Mouse (Mus musculus) neural tube, embryonic 12.5 days (tissue): ENCODE measurements around the gene Bri3bp. TPM values are rescaled to one million over a fixed set of nuclear protein-coding genes. Genes with fewer than 3 reads are reported as not detected.
A peak's percentile ranks its signal among the peaks of the same experiment; 100 is the strongest.

Experiments
- ATAC-seq: fragments of 200-750 bp; cut with Nextera tagmentation; 2 replicates; pipeline ENCODE4 v1.8.0; 2017; ENCODE audit warnings: low read depth, mild to moderate bottlenecking, moderate TSS enrichment, moderate library complexity; ENCODE audit not compliant: low FRiP score
- H3K27ac ChIP-seq: fragments of 300-500 bp; sonication (generic); 2 replicates; pipeline ENCODE4 v1.5.1; 2016
- H3K27me3 ChIP-seq: fragments of 300-500 bp; sonication (generic); replicated peaks from 2 replicates; pipeline ENCODE4 v1.6.1; 2016; ENCODE audit warnings: mild to moderate bottlenecking
- H3K36me3 ChIP-seq: fragments of 300-500 bp; sonication (generic); 2 replicates; pipeline ENCODE4 v1.6.1; 2016; ENCODE audit warnings: mild to moderate bottlenecking
- H3K4me1 ChIP-seq: fragments of 300-500 bp; sonication (generic); 2 replicates; pipeline ENCODE4 v1.6.1; 2016
- H3K4me2 ChIP-seq: fragments of 300-500 bp; sonication (generic); replicated peaks from 2 replicates; pipeline ENCODE4 v1.6.1; 2016; ENCODE audit warnings: mild to moderate bottlenecking
- H3K4me3 ChIP-seq: fragments of 300-500 bp; sonication (generic); 2 replicates; pipeline ENCODE4 v1.5.1; 2016
- H3K9ac ChIP-seq: fragments of 300-500 bp; sonication (generic); 2 replicates; pipeline ENCODE4 v1.6.1; 2016; ENCODE audit warnings: mild to moderate bottlenecking
- H3K9me3 ChIP-seq: fragments of 300-500 bp; sonication (generic); 2 replicates; pipeline ENCODE4 v1.6.1; 2016; ENCODE audit warnings: mild to moderate bottlenecking
- WGBS: fragments of 180-500 bp; shearing (Covaris S2); methylation state at CpG from one replicate; pipeline ENCODE4 v1.1.7; 2016; 5-methylcytosine and 5-hydroxymethylcytosine counted together
- polyA plus RNA-seq: library from polyadenylated mRNA; unstranded; fragments of >200 nt; fragmentation: Nextera tagmentation; extraction: Ambion mirVana; gene quantifications from 2 replicates; pipeline ENCODE4 v1.2.1, GENCODE M21; 2016

Bri3bp gene
- polyA plus RNA-seq, 1 experiment from 2014 or later, result 39.2 TPM

DNA sequence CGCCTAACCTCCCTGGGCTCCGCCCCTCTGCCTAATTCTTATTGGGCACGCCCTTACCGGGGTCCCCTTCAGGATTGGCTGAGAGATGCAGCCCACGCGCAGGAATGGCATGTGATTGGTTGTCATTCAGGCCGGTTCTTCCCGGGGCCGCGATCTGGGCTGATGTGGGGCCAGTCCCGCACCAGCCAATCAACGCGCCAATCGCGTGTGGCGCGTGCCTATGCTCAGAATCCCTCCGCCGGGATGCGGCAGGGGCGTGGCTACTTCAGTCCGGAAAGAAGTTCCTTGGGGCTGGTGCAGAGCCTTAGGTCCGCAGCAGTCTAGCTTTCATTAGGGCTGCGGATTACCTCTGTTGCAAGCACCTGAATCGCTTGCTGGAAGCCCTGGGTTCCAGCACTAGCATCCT, 24.3 kb downstream of the Bri3bp start:
- Histone ChIP-seq H3K9me3 (no peaks in the 10 kb centered on the region), H3K4me3 (peak overlapping the region; percentile 25), H3K4me1 (peaks cover 5% of the 10 kb centered on the region; the same call in 1 of the 2 replicates), H3K27ac (no peak overlapping the region), H3K36me3 (no peaks in the 10 kb centered on the region), H3K27me3 (no peaks in the 10 kb centered on the region), H3K9ac (no peak overlapping the region), H3K4me2 (peak overlapping the region; percentile 60)
- peak; percentile 98 for ATAC-seq
- WGBS, result under 1% methylated on average over 25 of the region's 25 CpGs

GRCm38 (mm10) chr5:125466483-125466882, 25.1 kb downstream of the Bri3bp start:
- Histone ChIP-seq H3K9ac (no peak overlapping the region), H3K27ac (no peak overlapping the region), H3K9me3 (no peaks in the 10 kb centered on the region), H3K4me1 (peaks cover 5% of the 10 kb centered on the region; the same call in 1 of the 2 replicates), H3K4me3 (no peak overlapping the region), H3K27me3 (no peaks in the 10 kb centered on the region), H3K4me2 (peak overlapping the region; percentile 60; the same call in 1 of the 2 replicates), H3K36me3 (no peaks in the 10 kb centered on the region)
- ATAC-seq, result no peak
- 90% methylated on average over 5 of the region's 5 CpGs for WGBS

- WGBS, result 89% methylated on average over 14 of the region's 14 CpGs
- Histone ChIP-seq H3K27ac (no peak overlapping the region), H3K36me3 (no peaks in the 10 kb centered on the region), H3K4me1 (peaks cover 5% of the 10 kb centered on the region; the same call in 1 of the 2 replicates), H3K9ac (no peak overlapping the region), H3K4me3 (no peak overlapping the region), H3K27me3 (no peaks in the 10 kb centered on the region), H3K4me2 (no peak overlapping the region), H3K9me3 (no peaks in the 10 kb centered on the region)
- ATAC-seq, result no peak
Observed at GRCm38 (mm10) chr5:125467261-125467660, 25.9 kb downstream of the Bri3bp start.

- no peak overlapping the region for H3K4me3 ChIP-seq
- whole genome bisulfite sequencing, result 94% methylated on average over 4 of the region's 4 CpGs
- no peak overlapping the region for H3K4me2 ChIP-seq
- no peak overlapping the region for H3K9ac ChIP-seq
- H3K36me3 ChIP-seq, result no peaks in the 10 kb centered on the region
- no peak for ATAC-seq
- H3K27me3 ChIP-seq, result no peaks in the 10 kb centered on the region
- H3K9me3 ChIP-seq, result no peaks in the 10 kb centered on the region
- H3K27ac ChIP-seq, result no peak overlapping the region
- no peaks in the 10 kb centered on the region for H3K4me1 ChIP-seq
Observed at GRCm38 (mm10) chr5:125470713-125471112, 29.3 kb downstream of the Bri3bp start.

GRCm38 (mm10) chr5:125472796-125473475, 31.6 kb downstream of the Bri3bp start:
- Histone ChIP-seq H3K27ac (no peak overlapping the region), H3K4me3 (no peak overlapping the region), H3K36me3 (no peaks in the 10 kb centered on the region), H3K9ac (no peak overlapping the region), H3K4me2 (no peak overlapping the region), H3K27me3 (no peaks in the 10 kb centered on the region), H3K4me1 (peaks cover 19% of the 10 kb centered on the region), H3K9me3 (no peaks in the 10 kb centered on the region)
- WGBS, result 80% methylated on average over 9 of the region's 9 CpGs
- ATAC-seq, result no peak

GRCm38 (mm10) chr5:125475030-125475429, 33.7 kb downstream of the Bri3bp start:
- peak; percentile 38; the same call in 1 of the 2 replicates for ATAC-seq
- WGBS, result 63% methylated on average over 12 of the region's 12 CpGs
- no peaks in the 10 kb centered on the region for H3K9me3 ChIP-seq
- H3K4me1 ChIP-seq, result peaks cover 20% of the 10 kb centered on the region
- H3K9ac ChIP-seq, result no peak overlapping the region; the same call in 1 of the 2 replicates
- no peak overlapping the region for H3K27ac ChIP-seq
- H3K36me3 ChIP-seq, result no peaks in the 10 kb centered on the region
- peak overlapping the region; percentile 64 for H3K4me3 ChIP-seq
- H3K27me3 ChIP-seq, result no peaks in the 10 kb centered on the region
- H3K4me2 ChIP-seq, result peak overlapping the region; percentile 72

GRCm38 (mm10) chr5:125475601-125476285, 34.4 kb downstream of the Bri3bp start, which contains the start of gene Aacs:
Aacs (plus strand) TSS chr5:125475814.
- Histone ChIP-seq H3K4me1 (peaks cover 20% of the 10 kb centered on the region), H3K4me2 (peak within 1 kb of the TSS; percentile 72), H3K9me3 (no peaks in the 10 kb centered on the region), H3K27me3 (no peaks in the 10 kb centered on the region), H3K36me3 (no peaks in the 10 kb centered on the region), H3K27ac (peak within 1 kb of the TSS; percentile 28; the same call in 1 of the 2 replicates), H3K9ac (peak within 1 kb of the TSS; percentile 68), H3K4me3 (peak within 1 kb of the TSS; percentile 64)
- ATAC-seq, result peak; percentile 91
- under 1% methylated on average over 60 of the region's 60 CpGs for WGBS

DNA sequence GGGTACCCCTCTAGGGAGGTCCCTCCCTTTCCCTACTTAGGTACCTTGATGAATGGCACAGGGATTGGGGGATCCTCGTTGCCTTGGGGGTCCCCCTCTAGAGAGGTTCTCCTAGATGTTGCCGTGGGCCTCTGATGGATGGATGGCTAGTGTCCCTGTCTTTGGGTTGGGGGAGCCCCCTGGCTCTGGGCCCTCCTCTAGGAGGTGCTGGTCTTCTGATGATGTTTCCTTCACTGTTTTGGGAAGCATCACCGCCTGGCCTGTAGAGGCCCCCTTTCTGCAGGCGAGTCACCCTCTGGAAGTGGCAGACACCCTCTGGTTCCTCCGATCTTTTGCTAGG, 34.9 kb downstream of the Bri3bp start:
- no peak for ATAC-seq
- H3K9me3 ChIP-seq, result no peaks in the 10 kb centered on the region
- H3K27ac ChIP-seq, result peak overlapping the region; percentile 28; the same call in 1 of the 2 replicates
- peak overlapping the region; percentile 68 for H3K9ac ChIP-seq
- H3K4me3 ChIP-seq, result peak overlapping the region; percentile 64
- WGBS, result 23% methylated on average over 5 of the region's 5 CpGs
- H3K27me3 ChIP-seq, result no peaks in the 10 kb centered on the region
- peaks cover 20% of the 10 kb centered on the region for H3K4me1 ChIP-seq
- H3K36me3 ChIP-seq, result no peaks in the 10 kb centered on the region
- H3K4me2 ChIP-seq, result peak overlapping the region; percentile 72

GRCm38 (mm10) chr5:125476799-125477198, 35.4 kb downstream of the Bri3bp start:
- no peak for ATAC-seq
- no peaks in the 10 kb centered on the region for H3K27me3 ChIP-seq
- H3K9me3 ChIP-seq, result no peaks in the 10 kb centered on the region
- no peak overlapping the region for H3K27ac ChIP-seq
- peak overlapping the region; percentile 64 for H3K4me3 ChIP-seq
- peak overlapping the region; percentile 68 for H3K9ac ChIP-seq
- 62% methylated on average over 7 of the region's 7 CpGs for WGBS
- peak overlapping the region; percentile 72 for H3K4me2 ChIP-seq
- peaks cover 20% of the 10 kb centered on the region for H3K4me1 ChIP-seq
- H3K36me3 ChIP-seq, result no peaks in the 10 kb centered on the region

- WGBS, result 58% methylated on average over 7 of the region's 7 CpGs
- peaks cover 6% of the 10 kb centered on the region; the same call in 1 of the 2 replicates for H3K36me3 ChIP-seq
- no peak overlapping the region for H3K4me3 ChIP-seq
- no peaks in the 10 kb centered on the region for H3K27me3 ChIP-seq
- peak overlapping the region; percentile 72 for H3K4me2 ChIP-seq
- H3K27ac ChIP-seq, result no peak overlapping the region
- no peaks in the 10 kb centered on the region for H3K9me3 ChIP-seq
- no peak overlapping the region for H3K9ac ChIP-seq
- no peak for ATAC-seq
- H3K4me1 ChIP-seq, result peaks cover 20% of the 10 kb centered on the region
Observed at GRCm38 (mm10) chr5:125477533-125477932, 36.2 kb downstream of the Bri3bp start.

DNA sequence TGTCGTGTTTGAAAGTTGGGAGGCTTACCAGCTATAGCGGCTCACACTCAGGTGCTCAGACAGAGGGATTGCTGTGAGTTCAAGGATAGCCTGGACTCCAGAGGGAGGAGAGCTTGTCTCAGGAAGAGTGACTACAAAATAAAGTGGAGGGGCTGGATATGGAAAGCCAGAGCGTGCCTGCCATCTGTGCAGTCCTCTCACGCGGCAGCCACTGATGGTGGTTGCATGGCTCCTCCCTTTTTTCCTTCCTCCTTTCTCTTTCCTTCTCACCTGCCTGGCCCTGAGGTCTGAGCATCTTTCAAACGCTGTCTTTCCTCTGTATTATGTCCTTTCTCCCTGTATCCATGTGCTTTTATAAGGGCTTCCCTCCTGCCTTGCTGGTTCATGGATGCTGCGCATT, 36.7 kb downstream of the Bri3bp start:
- peaks cover 10% of the 10 kb centered on the region for H3K36me3 ChIP-seq
- peak overlapping the region; percentile 72 for H3K4me2 ChIP-seq
- H3K27me3 ChIP-seq, result no peaks in the 10 kb centered on the region
- H3K9ac ChIP-seq, result no peak overlapping the region
- no peaks in the 10 kb centered on the region for H3K9me3 ChIP-seq
- 86% methylated on average over 7 of the region's 7 CpGs for WGBS
- H3K27ac ChIP-seq, result no peak overlapping the region
- no peak for ATAC-seq
- no peak overlapping the region for H3K4me3 ChIP-seq
- peaks cover 20% of the 10 kb centered on the region for H3K4me1 ChIP-seq

DNA sequence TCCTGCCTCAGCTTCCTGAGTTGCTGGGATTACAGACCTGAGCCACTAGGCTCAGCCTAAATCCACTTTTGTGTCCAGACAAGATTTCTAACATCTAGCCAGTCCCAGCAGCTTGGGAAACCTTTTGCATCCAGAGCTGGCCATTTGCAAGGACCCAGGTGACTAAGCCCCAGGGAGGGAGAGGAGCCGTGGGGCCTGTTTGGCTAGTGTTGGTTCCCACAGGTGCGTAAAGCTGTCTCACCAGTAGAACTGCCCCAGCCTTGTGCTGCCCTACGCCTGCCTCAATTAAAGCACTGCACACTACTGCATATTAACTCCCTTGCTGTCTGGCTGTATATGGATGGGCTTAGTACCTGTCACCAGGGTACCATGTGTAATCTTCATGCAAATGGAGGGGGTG, 38.0 kb downstream of the Bri3bp start:
- Histone ChIP-seq H3K4me2 (no peak overlapping the region), H3K4me1 (peaks cover 20% of the 10 kb centered on the region), H3K4me3 (no peak overlapping the region), H3K27me3 (no peaks in the 10 kb centered on the region), H3K36me3 (peaks cover 20% of the 10 kb centered on the region), H3K9ac (no peak overlapping the region), H3K9me3 (no peaks in the 10 kb centered on the region), H3K27ac (no peak overlapping the region)
- no peak for ATAC-seq
- 92% methylated on average over 3 of the region's 3 CpGs for WGBS
